24 mouse cellular contexts compared by ENCODE assay signal in the genomic region with DNA sequence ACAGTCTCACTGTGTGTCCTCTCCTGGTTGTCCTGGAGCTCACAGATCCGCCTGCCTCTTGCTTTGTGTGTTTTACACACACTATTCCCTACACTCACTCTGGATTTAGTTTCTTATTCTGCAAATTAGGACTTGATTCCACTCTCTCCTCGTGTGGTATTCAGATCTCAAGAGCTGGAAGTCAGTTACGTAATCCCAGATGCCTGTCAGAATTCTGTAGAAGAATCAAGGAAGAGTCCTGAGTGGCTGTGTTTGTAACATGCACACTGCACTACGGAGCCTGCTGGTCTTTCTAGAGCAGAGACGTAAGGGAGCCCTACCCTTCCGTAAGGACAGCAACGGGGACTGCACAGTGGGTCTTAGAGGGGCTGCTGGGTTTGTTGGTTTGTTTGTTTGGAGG.
"Had no signal": no experiment of that assay in that cellular context is flagged by ENCODE, and none has a peak within 500 bp of the region (broad histone marks: within the 10 kb centered on the region; RNA-seq: fewer than 3 reads in every experiment).

No protein-coding gene starts in this region.

- H3K27me3 ChIP-seq: heart, embryonic 12.5 days; hindbrain, embryonic 12.5 days; intestine, embryonic 15.5 days; limb, embryonic 13.5 days; limb, embryonic 15.5 days had no signal

- H3K4me1 ChIP-seq: heart, embryonic 10.5 days; heart, embryonic 12.5 days; hindbrain, embryonic 10.5 days; hindbrain, embryonic 12.5 days; intestine, embryonic 15.5 days; limb, embryonic 13.5 days; limb, embryonic 15.5 days had no signal

- H3K9ac ChIP-seq: heart, embryonic 12.5 days; hindbrain, embryonic 12.5 days; hindbrain, embryonic 14.5 days; intestine, embryonic 15.5 days; limb, embryonic 13.5 days; limb, embryonic 15.5 days had no signal

- H3K4me2 ChIP-seq: heart, embryonic 12.5 days; hindbrain, embryonic 12.5 days; hindbrain, embryonic 14.5 days; intestine, embryonic 15.5 days; limb, embryonic 13.5 days; limb, embryonic 15.5 days had no signal

- DNase-seq: gastrocnemius, adult 2 months; gastrocnemius, postnatal 10 days; gastrocnemius, postnatal 25 days; heart, adult 18-20 months; heart, postnatal 10 days; heart, postnatal 4 days; kidney, adult 18-20 months; kidney, adult 8-10 months; kidney, postnatal 10 days; kidney, postnatal 25 days; kidney, postnatal 4 days; left cerebral cortex, postnatal 4 days had no signal

- H3K27ac ChIP-seq: gastrocnemius, adult 2 months; heart, embryonic 10.5 days; hindbrain, embryonic 10.5 days; hindbrain, embryonic 12.5 days; hindbrain, embryonic 14.5 days; intestine, embryonic 15.5 days; layer of hippocampus, adult 2 months; limb, embryonic 13.5 days; limb, embryonic 15.5 days had no signal

- H3K9me3 ChIP-seq: heart, embryonic 10.5 days; heart, embryonic 12.5 days; hindbrain, embryonic 10.5 days; hindbrain, embryonic 12.5 days; intestine, embryonic 15.5 days; limb, embryonic 13.5 days; limb, embryonic 15.5 days had no signal

- ATAC-seq: hindbrain, embryonic 16.5 days; inflammation-experienced regulatory T-cells, adult 6 months; intestine, embryonic 15.5 days; intestine, postnatal 0 days had no signal

- H3K4me3 ChIP-seq: gastrocnemius, adult 2 months; heart, embryonic 10.5 days; heart, embryonic 12.5 days; hindbrain, embryonic 10.5 days; hindbrain, embryonic 12.5 days; intestine, embryonic 15.5 days; layer of hippocampus, adult 2 months; limb, embryonic 13.5 days; limb, embryonic 15.5 days had no signal
